Mouse (Mus musculus) cerebellum, adult 8-10 months (tissue): ENCODE data around the gene Olfr430.
"Not testable (repeated sequence)": the region's sequence is repeated elsewhere in the genome, so short reads cannot be mapped to it uniquely, and the experiment has no call there.

ENCODE experiments used
- DNase-seq: peaks from one replicate; pipeline ENCODE4 v3.0.0; 2022

Olfr430 gene

DNA sequence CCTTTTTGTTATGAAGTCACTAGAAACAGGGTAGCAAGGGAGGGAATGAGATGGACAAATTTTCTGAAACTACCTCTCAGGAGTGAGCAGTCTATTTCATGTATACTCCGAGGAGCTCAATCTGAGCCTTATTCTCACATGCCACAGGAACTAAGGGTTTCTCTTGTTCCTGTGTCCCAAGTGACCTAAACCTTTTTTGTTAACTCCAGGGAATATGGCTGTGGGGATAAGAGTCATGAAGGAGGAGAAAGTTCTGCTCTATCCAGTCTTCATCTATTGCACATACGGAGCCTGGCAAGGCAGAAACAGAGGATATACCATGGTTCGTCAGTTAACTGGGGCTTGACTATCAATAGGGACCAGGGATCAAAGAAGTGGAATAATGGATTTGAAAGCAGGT is at the start of gene Olfr430:
Gene Olfr430, plus strand, starts transcription at position 301 of the 400 bp plus-strand sequence.
- no peak for DNase-seq

DNA sequence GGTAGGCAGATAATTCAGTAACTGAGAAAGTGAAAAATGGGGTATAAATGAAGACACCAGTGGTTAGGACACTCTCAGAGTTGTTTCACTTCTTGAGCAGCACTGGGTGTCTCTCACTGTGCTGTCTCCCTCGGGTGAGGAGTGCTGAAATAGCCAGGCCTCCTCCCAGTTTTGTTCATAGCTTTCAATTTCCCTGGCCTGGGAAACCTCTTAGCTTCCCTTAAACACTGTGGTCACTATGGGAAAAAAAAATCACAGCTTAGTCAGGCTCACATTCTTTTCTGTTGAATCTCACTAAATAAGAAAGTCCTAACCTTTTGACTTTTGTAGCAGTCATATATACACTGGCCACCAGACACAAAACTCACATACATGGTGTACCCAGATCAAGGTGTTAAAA is 34.7 kb upstream of the Olfr430 start, which contains the start of gene Ifi205:
Gene Ifi205, minus strand, starts transcription at position 113 of the 400 bp plus-strand sequence.
- DNase-seq, result no peak

- DNase-seq, result no peak
Observed at GRCm38 (mm10) chr1:174035841-174036240, 30.6 kb upstream of the Olfr430 start.

DNA sequence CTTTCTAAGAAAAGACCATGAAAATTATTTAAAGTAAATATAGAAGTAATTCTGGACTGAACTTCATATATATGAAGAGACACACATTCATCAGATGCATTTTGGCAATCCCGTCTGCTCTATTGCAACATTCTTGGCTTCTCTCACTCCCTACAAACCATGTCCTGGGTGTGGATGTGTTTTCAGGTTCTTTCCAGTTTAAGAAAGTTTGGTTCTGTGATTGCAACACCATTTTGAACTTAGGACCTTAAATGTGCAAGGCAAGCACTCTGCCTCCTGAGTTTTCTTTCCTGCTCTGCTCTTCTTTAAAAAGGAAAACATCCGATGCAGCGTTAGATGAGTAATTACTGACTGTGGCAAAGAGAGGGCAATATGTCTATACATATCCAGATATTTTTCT is 27.9 kb upstream of the Olfr430 start:
- no peak for DNase-seq

DNA sequence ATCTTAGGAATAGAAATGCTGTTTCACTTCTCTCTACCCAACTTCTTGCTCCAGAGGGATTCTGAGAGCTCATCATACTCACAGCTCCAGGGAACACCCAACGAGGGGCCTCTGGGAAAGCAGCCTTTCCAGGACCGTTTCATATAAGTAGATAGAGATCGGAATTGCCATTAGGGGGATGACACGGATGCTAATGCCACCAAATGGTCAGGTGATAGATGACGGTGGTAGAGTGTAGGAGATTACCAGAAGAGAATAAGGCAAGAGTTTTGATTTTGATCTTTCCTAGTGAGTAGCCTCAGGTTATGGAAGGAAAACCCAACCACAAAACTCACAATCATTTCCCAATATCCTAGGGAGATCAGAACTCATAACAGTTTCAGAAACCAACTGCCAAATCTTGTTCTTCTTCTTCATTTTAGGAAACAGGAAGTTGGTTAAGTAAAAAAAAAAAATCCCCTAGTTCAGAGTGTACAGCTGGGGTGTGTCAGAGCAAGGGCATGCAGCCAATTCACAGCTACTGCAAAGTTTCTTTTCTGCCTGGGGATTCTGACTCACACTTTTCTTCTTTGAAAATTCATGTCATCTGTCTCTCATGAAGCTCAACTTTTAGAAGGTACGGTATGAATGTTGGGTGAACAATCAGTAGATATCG is 25.8 kb upstream of the Olfr430 start, which contains the start of gene Olfr433:
Gene Olfr433, plus strand, starts transcription at position 183 of the 655 bp plus-strand sequence.
- no peak for DNase-seq

DNA sequence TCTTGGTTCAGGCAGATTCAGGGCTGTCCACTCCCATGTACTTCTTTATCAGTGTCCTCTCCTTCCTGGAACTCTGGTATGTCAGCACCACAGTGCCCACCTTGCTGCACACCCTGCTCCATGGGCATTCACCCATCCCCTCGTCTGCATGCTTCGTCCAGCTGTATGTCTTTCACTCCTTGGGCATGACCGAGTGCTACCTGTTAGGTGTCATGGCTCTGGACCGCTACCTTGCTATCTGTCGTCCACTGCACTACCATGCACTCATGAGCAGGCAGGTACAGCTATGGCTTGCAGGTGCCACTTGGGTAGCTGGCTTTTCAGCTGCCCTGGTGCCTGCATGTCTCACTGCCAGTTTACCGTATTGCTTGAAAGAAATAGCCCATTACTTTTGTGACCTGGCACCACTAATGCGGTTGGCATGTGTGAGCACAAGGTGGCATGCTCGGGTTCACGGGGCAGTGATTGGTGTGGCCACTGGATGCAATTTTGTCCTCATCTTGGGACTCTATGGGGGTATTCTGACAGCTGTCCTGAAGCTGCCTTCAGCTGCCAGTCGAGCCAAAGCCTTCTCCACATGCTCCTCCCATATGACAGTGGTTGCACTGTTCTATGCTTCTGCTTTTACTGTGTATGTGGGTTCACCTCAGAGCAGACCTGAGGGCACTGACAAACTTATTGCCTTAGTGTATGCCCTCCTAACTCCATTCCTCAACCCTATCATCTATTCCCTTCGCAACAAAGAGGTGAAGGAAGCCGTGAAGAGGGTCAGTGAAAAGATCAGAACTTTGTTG is 24.1 kb upstream of the Olfr430 start:
- not testable (repeated sequence) for DNase-seq

GRCm38 (mm10) chr1:174044431-174044830 is 22.0 kb upstream of the Olfr430 start:
- DNase-seq, result no peak

GRCm38 (mm10) chr1:174048227-174048626 is 18.2 kb upstream of the Olfr430 start:
- not testable (repeated sequence) for DNase-seq

- DNase-seq, result no peak
Observed at GRCm38 (mm10) chr1:174048893-174049292, 17.5 kb upstream of the Olfr430 start, which contains the start of gene Olfr432. Gene Olfr432 (plus strand): TSS chr1:174049205.

GRCm38 (mm10) chr1:174049357-174049756 is 17.0 kb upstream of the Olfr430 start:
- DNase-seq, result not testable (repeated sequence)

DNA sequence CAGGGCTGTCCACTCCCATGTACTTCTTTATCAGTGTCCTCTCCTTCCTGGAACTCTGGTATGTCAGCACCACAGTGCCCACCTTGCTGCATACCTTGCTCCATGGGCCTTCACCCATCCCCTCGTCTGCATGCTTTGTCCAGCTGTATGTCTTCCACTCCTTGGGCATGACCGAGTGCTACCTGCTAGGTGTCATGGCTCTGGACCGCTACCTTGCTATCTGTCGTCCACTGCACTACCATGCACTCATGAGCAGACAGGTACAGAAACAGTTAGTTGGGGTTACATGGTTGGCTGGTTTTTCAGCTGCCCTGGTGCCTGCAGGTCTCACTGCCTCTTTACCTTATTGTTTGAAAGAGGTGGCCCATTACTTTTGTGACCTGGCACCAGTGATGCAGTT is 15.9 kb upstream of the Olfr430 start:
- DNase-seq, result no peak

DNA sequence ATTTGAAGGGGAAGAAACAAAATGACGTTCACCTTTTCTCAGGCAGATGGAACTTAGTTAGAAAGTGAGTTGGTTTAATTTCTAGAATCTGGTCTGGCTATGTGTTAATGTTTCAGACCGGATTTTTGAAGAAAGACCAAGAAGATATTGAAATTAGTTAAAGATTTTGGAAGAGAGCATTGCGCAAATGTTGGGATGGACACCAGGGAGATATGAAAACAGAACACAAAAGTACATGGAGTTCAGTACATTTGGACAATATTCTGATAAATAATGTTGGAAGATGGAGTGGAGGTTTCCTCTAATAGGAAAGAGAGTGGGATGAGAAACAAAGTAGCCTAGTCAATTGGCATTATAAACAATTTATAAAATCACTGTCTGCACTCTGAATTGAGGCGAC is 14.9 kb upstream of the Olfr430 start:
- no peak for DNase-seq

DNA sequence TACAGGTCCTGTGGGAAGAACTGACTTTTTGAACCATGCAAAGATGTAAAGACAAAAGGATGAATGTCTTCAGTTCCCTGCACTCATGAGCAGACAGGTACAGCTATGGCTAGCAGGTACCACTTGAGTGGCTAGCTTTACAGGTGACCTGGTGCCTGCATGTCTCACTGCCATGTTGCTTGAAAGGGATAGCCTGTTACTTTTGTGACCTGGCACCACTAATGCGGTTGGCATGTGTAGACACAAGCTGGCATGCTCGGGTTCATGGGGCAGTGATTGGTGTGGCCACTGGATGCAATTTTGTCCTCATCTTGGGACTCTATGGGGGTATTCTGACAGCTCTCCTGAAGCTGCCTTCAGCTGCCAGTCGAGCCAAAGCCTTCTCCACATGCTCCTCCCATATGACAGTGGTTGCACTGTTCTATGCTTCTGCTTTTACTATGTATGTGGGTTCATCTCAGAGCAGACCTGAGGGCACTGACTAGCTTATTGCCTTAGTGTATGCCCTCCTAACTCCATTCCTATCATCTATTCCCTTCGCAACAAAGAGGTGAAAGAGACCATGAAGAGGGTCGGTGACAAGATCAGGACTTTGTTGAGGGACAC is 14.4 kb upstream of the Olfr430 start:
- DNase-seq, result no peak

GRCm38 (mm10) chr1:174052981-174053380 is 13.4 kb upstream of the Olfr430 start:
- DNase-seq, result no peak

DNA sequence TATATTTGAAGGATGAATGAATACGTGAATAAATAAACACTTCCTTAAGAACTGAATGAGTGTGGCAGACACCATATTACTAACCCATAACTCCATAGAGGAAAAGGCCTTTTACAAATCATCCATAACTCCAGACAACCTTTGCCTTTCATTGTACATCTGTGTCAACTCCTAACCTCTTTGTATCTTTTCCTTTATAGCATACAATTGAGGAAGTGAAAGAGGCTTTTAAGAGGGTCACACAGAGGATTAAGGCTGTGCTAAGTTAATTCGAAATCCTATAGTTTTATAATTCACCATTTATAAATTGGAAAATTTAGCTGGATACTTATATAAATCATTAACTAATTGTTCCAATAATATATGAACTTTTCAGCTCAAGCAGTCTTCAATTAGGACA is 11.2 kb upstream of the Olfr430 start:
- DNase-seq, result no peak

- DNase-seq, result no peak
Observed at GRCm38 (mm10) chr1:174084031-174084430, 17.6 kb downstream of the Olfr430 start, which contains the start of gene Olfr429. Gene Olfr429 (plus strand): TSS chr1:174084331.

GRCm38 (mm10) chr1:174096591-174096990 is 30.2 kb downstream of the Olfr430 start, which contains the start of gene Olfr427:
Gene Olfr427 (plus strand): TSS chr1:174096891.
- DNase-seq, result no peak

DNA sequence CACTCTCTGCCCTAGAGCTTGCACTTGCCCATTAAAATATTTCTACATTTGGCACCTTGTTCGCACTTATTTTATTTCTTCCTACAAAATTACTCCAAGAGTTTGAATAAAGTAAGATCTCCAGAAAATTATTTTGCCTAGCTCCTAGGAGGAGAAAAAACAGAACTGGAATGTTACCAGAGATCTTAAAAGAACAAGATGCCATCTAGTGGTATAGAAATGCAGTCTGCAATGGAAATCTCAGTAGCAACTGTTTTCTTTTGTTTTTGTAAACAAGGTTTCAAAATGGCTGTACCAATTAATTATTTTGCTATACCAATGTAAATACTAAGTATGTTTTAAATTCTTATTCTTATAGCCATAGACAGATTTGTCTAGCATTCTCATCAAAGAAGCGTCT is 37.3 kb downstream of the Olfr430 start:
- DNase-seq, result no peak

- no peak for DNase-seq
Observed at GRCm38 (mm10) chr1:174121062-174121461, 54.7 kb downstream of the Olfr430 start, which contains the start of gene Olfr231. Gene Olfr231 (minus strand): TSS chr1:174121162.
